Mouse (Mus musculus): ENCODE measurements around the gene Tmem186.

The Tmem186 gene

GRCm38 (mm10) chr16:8613447-8613846 is 24.1 kb downstream of the Tmem186 start:
- in situ Hi-C loops (cut with MboI, MseI) = no loop called here

GRCm38 (mm10) chr16:8613039-8613438 is 24.5 kb downstream of the Tmem186 start:
- in situ Hi-C loops (cut with MboI, MseI) = no loop called here

GRCm38 (mm10) chr16:8612214-8613005 is 25.1 kb downstream of the Tmem186 start:
- in situ Hi-C loops (cut with MboI, MseI) = no loop called here

GRCm38 (mm10) chr16:8610397-8610796 is 27.1 kb downstream of the Tmem186 start:
- in situ Hi-C loops (cut with MboI, MseI) = no loop called here

GRCm38 (mm10) chr16:8603789-8604188 is 33.7 kb downstream of the Tmem186 start:
- in situ Hi-C loops (cut with MboI, MseI) = no loop called here

- in situ Hi-C loops (cut with MboI, MseI) = loop anchor here (25.0 kb wide), 1 partner anchor 660 kb away; no protein-coding TSS in a partner anchor
These were observed 40.0 kb downstream of the Tmem186 start for GRCm38 (mm10) chr16:8597516-8597915.

- in situ Hi-C loops (cut with MboI, MseI) = loop anchor here (25.0 kb wide), 1 partner anchor 659 kb away; no protein-coding TSS in a partner anchor
These were observed 41.2 kb downstream of the Tmem186 start for GRCm38 (mm10) chr16:8596336-8596735.

GRCm38 (mm10) chr16:8595411-8595810 is 42.1 kb downstream of the Tmem186 start:
- in situ Hi-C loops (cut with MboI, MseI) = loop anchor here (25.0 kb wide), 1 partner anchor 658 kb away; no protein-coding TSS in a partner anchor

- in situ Hi-C loops (cut with MboI, MseI) = loop anchor here (25.0 kb wide), 1 partner anchor 648 kb away; no protein-coding TSS in a partner anchor
These were observed 52.5 kb downstream of the Tmem186 start for GRCm38 (mm10) chr16:8585056-8585455.

- in situ Hi-C loops (cut with MboI, MseI) = loop anchor here (25.0 kb wide), 1 partner anchor 647 kb away; no protein-coding TSS in a partner anchor
These were observed 53.3 kb downstream of the Tmem186 start for GRCm38 (mm10) chr16:8584248-8584647.

All from T-helper 1 cell (primary cell).